9 mouse cellular contexts compared by ENCODE assay signal in genomic region chr6:118646265-118647061, GRCm38 (mm10).
DNase-seq lines count a peak whose midpoint lies in the region; ATAC-seq lines count a peak whose summit lies in the region.
"Had no signal": no experiment of that assay in that cellular context is flagged by ENCODE, and none has a peak within 500 bp of the region (broad histone marks: within the 10 kb centered on the region; RNA-seq: fewer than 3 reads in every experiment).

No protein-coding gene starts in this region.

- no peak overlapping the region for H3K9ac ChIP-seq in kidney, embryonic 15.5 days
- no peak overlapping the region for H3K9ac ChIP-seq in liver, embryonic 13.5 days
- H3K9ac ChIP-seq in neural tube, embryonic 14.5 days (replicated peaks; ENCODE audit: low read depth, low read length), result no peak overlapping the region
- H3K9ac ChIP-seq: embryonic facial prominence, embryonic 12.5 days had no signal

- no peaks in the 10 kb centered on the region for H3K9me3 ChIP-seq in kidney, embryonic 15.5 days (replicated peaks)
- H3K9me3 ChIP-seq in liver, embryonic 13.5 days (replicated peaks), result no peaks in the 10 kb centered on the region
- no peaks in the 10 kb centered on the region for H3K9me3 ChIP-seq in neural tube, embryonic 14.5 days (ENCODE audit: control insufficient read depth, low read length)
- H3K9me3 ChIP-seq: embryonic facial prominence, embryonic 12.5 days had no signal

- peak; percentile 62; the same call in 1 of the 2 replicates for ATAC-seq in kidney, embryonic 15.5 days (replicated peaks; ENCODE audit: low FRiP score)
- ATAC-seq in liver, embryonic 13.5 days (ENCODE audit: low read depth), result peak; percentile 48; the same call in 1 of the 2 replicates
- peak; percentile 70 for ATAC-seq in neural tube, embryonic 14.5 days (ENCODE audit: low read depth)

- 59% methylated on average over 14 of the region's 14 CpGs for WGBS in kidney, embryonic 15.5 days
- 41% methylated on average over 14 of the region's 14 CpGs for WGBS in liver, embryonic 13.5 days (ENCODE audit: insufficient replicate concordance)
- 50% methylated on average over 14 of the region's 14 CpGs for WGBS in neural tube, embryonic 14.5 days

- H3K27ac ChIP-seq in kidney, embryonic 15.5 days, result no peak overlapping the region
- no peak overlapping the region for H3K27ac ChIP-seq in liver, embryonic 13.5 days
- no peak overlapping the region for H3K27ac ChIP-seq in neural tube, embryonic 14.5 days (ENCODE audit: low read depth, low read length)
- H3K27ac ChIP-seq: embryonic facial prominence, embryonic 12.5 days had no signal

- H3K4me3 ChIP-seq in kidney, embryonic 15.5 days (replicated peaks), result no peak overlapping the region
- H3K4me3 ChIP-seq in liver, embryonic 13.5 days (replicated peaks), result no peak overlapping the region
- no peak overlapping the region for H3K4me3 ChIP-seq in neural tube, embryonic 14.5 days (ENCODE audit: low read depth, low read length)
- H3K4me3 ChIP-seq: embryonic facial prominence, embryonic 12.5 days had no signal

- H3K4me1 ChIP-seq in kidney, embryonic 15.5 days, result no peaks in the 10 kb centered on the region
- no peaks in the 10 kb centered on the region for H3K4me1 ChIP-seq in liver, embryonic 13.5 days (replicated peaks)
- H3K4me1 ChIP-seq in neural tube, embryonic 14.5 days (ENCODE audit: control insufficient read depth, insufficient read depth, low read length), result no peaks in the 10 kb centered on the region
- H3K4me1 ChIP-seq: embryonic facial prominence, embryonic 12.5 days had no signal

- peak; percentile 74 for DNase-seq in right cerebral cortex, adult 18-20 months
- DNase-seq in right cerebral cortex, postnatal 36 days (ENCODE audit: low spot score in 2 of 2), result no peak
- peak; percentile 91 to 94 for DNase-seq in cerebellum, postnatal 25 days
- peak; percentile 87 for DNase-seq in gastrocnemius, postnatal 10 days
- peak; percentile 56 for DNase-seq in liver, embryonic 13.5 days
- DNase-seq in testis, postnatal 14 days (ENCODE audit: low spot score), result peak; percentile 36

- no peak overlapping the region for H3K4me2 ChIP-seq in kidney, embryonic 15.5 days
- no peak overlapping the region for H3K4me2 ChIP-seq in liver, embryonic 13.5 days
- H3K4me2 ChIP-seq in neural tube, embryonic 14.5 days (ENCODE audit: low read depth, low read length), result no peak overlapping the region
- H3K4me2 ChIP-seq: embryonic facial prominence, embryonic 12.5 days had no signal

- H3K27me3 ChIP-seq in kidney, embryonic 15.5 days, result no peaks in the 10 kb centered on the region
- no peaks in the 10 kb centered on the region for H3K27me3 ChIP-seq in liver, embryonic 13.5 days
- H3K27me3 ChIP-seq in neural tube, embryonic 14.5 days (ENCODE audit: control insufficient read depth, insufficient read depth, low read length), result no peaks in the 10 kb centered on the region
- H3K27me3 ChIP-seq: embryonic facial prominence, embryonic 12.5 days had no signal

- H3K36me3 ChIP-seq in kidney, embryonic 15.5 days, result no peaks in the 10 kb centered on the region
- no peaks in the 10 kb centered on the region for H3K36me3 ChIP-seq in liver, embryonic 13.5 days
- H3K36me3 ChIP-seq in neural tube, embryonic 14.5 days (ENCODE audit: control insufficient read depth, insufficient read depth, low read length), result 0 out of 2 replicates have a peak, but pooled peaks cover 6% of the 10 kb centered on the region

Comparison
In these comparisons a context has a peak if more than half of its experiments do, and no peak if none do; other contexts are left out.
1. DNase-seq: peak in right cerebral cortex, adult 18-20 months (single experiment), cerebellum, postnatal 25 days (2 of 2), gastrocnemius, postnatal 10 days (single experiment), liver, embryonic 13.5 days (single experiment) and testis, postnatal 14 days (single experiment); none in right cerebral cortex, postnatal 36 days (0 of 2).
2. Peak in every context shown above with its lines, with median percentiles within 50 percentile points of each other: ATAC-seq.